7 mouse cellular contexts compared by ENCODE assay signal in genomic region chr3:131364632-131365446, GRCm38 (mm10).
DNase-seq lines count a peak whose midpoint lies in the region; ATAC-seq lines count a peak whose summit lies in the region.

No protein-coding gene starts in this region.

- H3K36me3 ChIP-seq in hindbrain, embryonic 15.5 days = no peaks in the 10 kb centered on the region
- H3K36me3 ChIP-seq in liver, embryonic 16.5 days (ENCODE audit: control insufficient read depth, insufficient read depth) = no peaks in the 10 kb centered on the region

- peaks cover 4% of the 10 kb centered on the region; the same call in 1 of the 2 replicates for H3K4me1 ChIP-seq in hindbrain, embryonic 15.5 days (replicated peaks)
- no peaks in the 10 kb centered on the region; the same call in 1 of the 2 replicates for H3K4me1 ChIP-seq in liver, embryonic 16.5 days (ENCODE audit: control insufficient read depth, low read depth, low read length)

- WGBS in hindbrain, embryonic 15.5 days = 63% methylated on average over 23 of the region's 23 CpGs
- 68% methylated on average over 23 of the region's 23 CpGs for WGBS in liver, embryonic 16.5 days (ENCODE audit: insufficient replicate concordance)

- H3K27me3 ChIP-seq in hindbrain, embryonic 15.5 days = no peaks in the 10 kb centered on the region
- H3K27me3 ChIP-seq in liver, embryonic 16.5 days (ENCODE audit: control insufficient read depth, insufficient read depth, low read depth, low read length) = no peaks in the 10 kb centered on the region

- DNase-seq in R1 (ENCODE audit: low read depth, low spot score) = peak; percentile 76
- DNase-seq in embryo, embryonic 10.5 days (ENCODE audit: low spot score) = peak; percentile 48
- DNase-seq in urinary bladder, postnatal 36 days (ENCODE audit: low spot score in 2 of 2) = peak; percentile 29 to 32
- no peak for DNase-seq in retina, postnatal 1 day
- no peak for DNase-seq in left cerebral cortex, postnatal 25 days (ENCODE audit: low spot score in 2 of 2)

- no peak overlapping the region for H3K4me3 ChIP-seq in hindbrain, embryonic 15.5 days
- H3K4me3 ChIP-seq in liver, embryonic 16.5 days (ENCODE audit: low read depth, low read length) = peak overlapping the region; percentile 39

- no peaks in the 10 kb centered on the region for H3K9me3 ChIP-seq in hindbrain, embryonic 15.5 days
- H3K9me3 ChIP-seq in liver, embryonic 16.5 days (replicated peaks; ENCODE audit: control insufficient read depth, low read length) = no peaks in the 10 kb centered on the region

- H3K4me2 ChIP-seq in hindbrain, embryonic 15.5 days = peak overlapping the region; percentile 18; the same call in 1 of the 2 replicates
- H3K4me2 ChIP-seq in liver, embryonic 16.5 days (ENCODE audit: low read depth, low read length) = peak overlapping the region; percentile 32

- H3K9ac ChIP-seq in hindbrain, embryonic 15.5 days = no peak overlapping the region
- no peak overlapping the region; the same call in 1 of the 2 replicates for H3K9ac ChIP-seq in liver, embryonic 16.5 days (ENCODE audit: low read depth, low read length)

- intact Hi-C loops in left cerebral cortex, postnatal 25 days (cut with DNase I) = no loop called here

- no peak overlapping the region for H3K27ac ChIP-seq in hindbrain, embryonic 15.5 days (replicated peaks)
- peak overlapping the region; percentile 72 for H3K27ac ChIP-seq in liver, embryonic 16.5 days (ENCODE audit: low read length)

- ATAC-seq in hindbrain, embryonic 15.5 days (ENCODE audit: low FRiP score, low read depth) = peak; percentile 61; the same call in 1 of the 2 replicates
- peak; percentile 84 for ATAC-seq in liver, embryonic 16.5 days (ENCODE audit: low read depth)

Comparison
In these comparisons a context has a peak if more than half of its experiments do, and no peak if none do; other contexts are left out.
1. DNase-seq: peak in R1 (single experiment), embryo, embryonic 10.5 days (single experiment) and urinary bladder, postnatal 36 days (2 of 2); none in retina, postnatal 1 day (single experiment) and left cerebral cortex, postnatal 25 days (0 of 2).